Mouse (Mus musculus) cerebellum, postnatal 10 days (tissue): Measurements from ENCODE around the gene Sh3yl1.

ENCODE experiments used
- DNase-seq, 2 experiments: peaks; one replicate each; pipeline ENCODE4 v3.0.0; 2021; ENCODE audit warnings: mixed read lengths in 2 of 2

Sh3yl1 gene

GRCm38 (mm10) chr12:30911261-30912047 is at the start of gene Sh3yl1, which contains the start of gene Acp1:
TSS of gene Sh3yl1 (plus strand) at chr12:30911668.
TSS of gene Acp1 (minus strand) at chr12:30911589.
- peak; percentile 99 for DNase-seq

- peak; percentile 71 to 84 for DNase-seq
These were observed 47.1 kb upstream of the Sh3yl1 start for GRCm38 (mm10) chr12:30864347-30864746.

GRCm38 (mm10) chr12:30865781-30866180 is 45.7 kb upstream of the Sh3yl1 start:
- DNase-seq: no peak

- DNase-seq: peak; percentile 49 to 63
These were observed 32.0 kb upstream of the Sh3yl1 start for GRCm38 (mm10) chr12:30879447-30879846.

GRCm38 (mm10) chr12:30883592-30883985 is 27.9 kb upstream of the Sh3yl1 start:
- peak in 1 of 2 experiments; percentile 21 for DNase-seq

- DNase-seq: peak; percentile 45 to 52
These were observed 27.4 kb upstream of the Sh3yl1 start, which contains the start of gene Alkal2 for GRCm38 (mm10) chr12:30883986-30884621. TSS of gene Alkal2 (plus strand) at chr12:30884322.

- peak in 1 of 2 experiments; percentile 27 for DNase-seq
These were observed 26.7 kb upstream of the Sh3yl1 start for GRCm38 (mm10) chr12:30884622-30885230.

- no peak for DNase-seq
These were observed 25.6 kb upstream of the Sh3yl1 start for GRCm38 (mm10) chr12:30885891-30886290.

GRCm38 (mm10) chr12:30888003-30888402 is 23.5 kb upstream of the Sh3yl1 start:
- no peak for DNase-seq

GRCm38 (mm10) chr12:30890067-30890466 is 21.4 kb upstream of the Sh3yl1 start:
- peak; percentile 89 to 92 for DNase-seq

- no peak for DNase-seq
These were observed 20.0 kb upstream of the Sh3yl1 start for GRCm38 (mm10) chr12:30891438-30891837.

- no peak for DNase-seq
These were observed 14.4 kb upstream of the Sh3yl1 start for GRCm38 (mm10) chr12:30897039-30897438.

- no peak for DNase-seq
These were observed 2.8 kb upstream of the Sh3yl1 start for GRCm38 (mm10) chr12:30908658-30909057.

GRCm38 (mm10) chr12:30909881-30910280 is 1.6 kb upstream of the Sh3yl1 start:
- no peak for DNase-seq

- no peak for DNase-seq
These were observed 608 bp upstream of the Sh3yl1 start for GRCm38 (mm10) chr12:30910860-30911259.

- DNase-seq: peak; percentile 68 to 70
These were observed 547 bp downstream of the Sh3yl1 start for GRCm38 (mm10) chr12:30912048-30912381.

- DNase-seq: peak; percentile 8 to 12
These were observed 1.4 kb downstream of the Sh3yl1 start for GRCm38 (mm10) chr12:30912840-30913239.

GRCm38 (mm10) chr12:30922401-30922800 is 10.9 kb downstream of the Sh3yl1 start:
- DNase-seq: peak; percentile 5 to 16

- DNase-seq: no peak
These were observed 16.7 kb downstream of the Sh3yl1 start for GRCm38 (mm10) chr12:30928182-30928581.

- no peak for DNase-seq
These were observed 21.8 kb downstream of the Sh3yl1 start for GRCm38 (mm10) chr12:30933299-30933698.

- DNase-seq: no peak
These were observed 25.4 kb downstream of the Sh3yl1 start for GRCm38 (mm10) chr12:30936899-30937298.

- DNase-seq: no peak
These were observed 31.9 kb downstream of the Sh3yl1 start for GRCm38 (mm10) chr12:30943057-30943986.

- no peak for DNase-seq
These were observed 32.7 kb downstream of the Sh3yl1 start for GRCm38 (mm10) chr12:30944197-30944596.
